Mouse (Mus musculus): ENCODE results near the gene Faap100. TPM values are rescaled to one million over a fixed set of nuclear protein-coding genes. Genes with fewer than 3 reads are reported as not detected.
A peak's percentile ranks its signal among the peaks of the same experiment; 100 is the strongest.
"Not testable (repeated sequence)": the region's sequence is repeated elsewhere in the genome, so short reads cannot be mapped to it uniquely, and the experiment has no call there.

Gene Faap100
- polyA plus RNA-seq, 1 experiment from 2014 or later, result 44.6 TPM

DNA sequence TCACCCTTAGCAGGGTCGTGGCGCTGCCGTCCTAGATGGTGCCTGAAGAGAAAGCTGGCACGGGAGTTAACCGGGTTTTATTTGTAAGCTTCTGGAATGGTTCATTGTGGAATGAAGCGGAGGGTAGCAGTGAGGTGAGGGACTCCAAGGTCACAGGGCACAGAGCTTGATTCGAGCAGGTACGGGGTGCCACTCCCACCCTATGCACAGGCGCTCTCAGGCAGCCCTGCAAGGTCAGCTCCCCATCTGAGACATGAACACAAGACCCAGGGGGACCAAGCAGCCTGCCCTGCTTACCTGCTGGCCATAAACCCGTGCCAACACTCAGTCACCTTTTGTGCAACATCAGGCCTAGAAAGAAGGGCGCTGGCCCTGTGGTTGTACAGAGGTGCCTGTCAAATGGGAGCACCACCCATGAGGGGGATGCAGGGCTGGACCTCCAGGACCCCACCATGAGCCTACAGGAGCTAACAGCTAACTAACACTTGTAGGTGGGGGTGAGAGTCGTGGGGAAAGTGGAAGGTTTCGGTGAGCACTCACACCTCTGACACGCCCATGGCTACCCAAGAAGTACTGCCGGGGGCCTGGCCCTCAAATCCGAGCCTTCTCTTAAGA, 29.1 kb downstream of the Faap100 start:
- peak overlapping the region; percentile 92 for H3K4me2 ChIP-seq (replicated peaks)
- no peaks in the 10 kb centered on the region for H3K9me3 ChIP-seq
- peak overlapping the region; percentile 100 for H3K9ac ChIP-seq
- under 1% methylated on average over 16 of the region's 16 CpGs for WGBS
- H3K4me3 ChIP-seq, result peak overlapping the region; percentile 100
- ATAC-seq (ENCODE audit: insufficient number of reproducible peaks, insufficient read depth, low FRiP score, low TSS enrichment), result 0 out of 2 replicates have a peak, but pooled peaks have one; percentile 3
- H3K4me1 ChIP-seq, result peaks cover 34% of the 10 kb centered on the region
- H3K27me3 ChIP-seq, result no peaks in the 10 kb centered on the region
- H3K27ac ChIP-seq, result peak overlapping the region; percentile 100
- H3K36me3 ChIP-seq, result peaks cover 16% of the 10 kb centered on the region

DNA sequence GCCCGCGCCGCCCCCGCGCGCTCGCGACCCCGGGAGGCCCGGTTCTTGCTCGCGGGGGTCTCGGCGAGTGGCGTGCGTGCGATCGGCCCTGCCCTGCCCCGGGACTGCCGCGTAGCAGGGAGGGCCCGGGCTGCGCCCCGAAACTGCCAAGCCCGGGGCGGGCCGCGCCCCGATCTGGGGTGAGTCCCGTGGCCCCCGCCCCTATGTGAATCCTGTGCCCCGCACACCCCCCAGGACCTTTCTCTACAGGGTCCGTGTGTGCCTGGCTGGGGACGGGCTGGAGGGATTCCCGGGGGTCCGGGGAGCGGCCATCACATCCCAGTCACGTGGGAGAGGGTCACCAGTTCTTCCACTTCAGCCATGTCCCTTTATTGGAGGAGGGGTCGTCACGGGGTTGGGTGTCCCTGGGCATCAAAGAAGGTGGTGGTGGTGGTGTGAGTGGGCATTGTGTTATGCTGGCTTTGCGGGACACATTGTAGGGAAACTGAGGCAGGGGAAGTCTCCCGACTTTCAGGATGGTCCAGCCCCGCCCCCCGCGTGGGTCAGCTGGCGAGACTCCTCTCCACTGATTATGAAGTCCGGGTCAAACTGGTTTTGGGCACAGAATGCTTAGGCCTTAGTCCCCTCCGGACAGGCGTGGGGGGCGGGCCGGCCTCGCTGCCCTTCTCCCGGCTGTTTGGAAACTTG, 29.7 kb downstream of the Faap100 start:
- Histone ChIP-seq H3K27ac (peak overlapping the region; percentile 100), H3K27me3 (no peaks in the 10 kb centered on the region), H3K36me3 (peaks cover 16% of the 10 kb centered on the region), H3K4me2 (replicated peaks) (peak overlapping the region; percentile 92), H3K9ac (peak overlapping the region; percentile 100), H3K4me1 (peaks cover 34% of the 10 kb centered on the region), H3K4me3 (peak overlapping the region; percentile 100), H3K9me3 (no peaks in the 10 kb centered on the region)
- 11% methylated on average over 50 of the region's 53 CpGs for WGBS
- ATAC-seq (ENCODE audit: insufficient number of reproducible peaks, insufficient read depth, low FRiP score, low TSS enrichment), result peak; percentile 18; the same call in 1 of the 2 replicates

DNA sequence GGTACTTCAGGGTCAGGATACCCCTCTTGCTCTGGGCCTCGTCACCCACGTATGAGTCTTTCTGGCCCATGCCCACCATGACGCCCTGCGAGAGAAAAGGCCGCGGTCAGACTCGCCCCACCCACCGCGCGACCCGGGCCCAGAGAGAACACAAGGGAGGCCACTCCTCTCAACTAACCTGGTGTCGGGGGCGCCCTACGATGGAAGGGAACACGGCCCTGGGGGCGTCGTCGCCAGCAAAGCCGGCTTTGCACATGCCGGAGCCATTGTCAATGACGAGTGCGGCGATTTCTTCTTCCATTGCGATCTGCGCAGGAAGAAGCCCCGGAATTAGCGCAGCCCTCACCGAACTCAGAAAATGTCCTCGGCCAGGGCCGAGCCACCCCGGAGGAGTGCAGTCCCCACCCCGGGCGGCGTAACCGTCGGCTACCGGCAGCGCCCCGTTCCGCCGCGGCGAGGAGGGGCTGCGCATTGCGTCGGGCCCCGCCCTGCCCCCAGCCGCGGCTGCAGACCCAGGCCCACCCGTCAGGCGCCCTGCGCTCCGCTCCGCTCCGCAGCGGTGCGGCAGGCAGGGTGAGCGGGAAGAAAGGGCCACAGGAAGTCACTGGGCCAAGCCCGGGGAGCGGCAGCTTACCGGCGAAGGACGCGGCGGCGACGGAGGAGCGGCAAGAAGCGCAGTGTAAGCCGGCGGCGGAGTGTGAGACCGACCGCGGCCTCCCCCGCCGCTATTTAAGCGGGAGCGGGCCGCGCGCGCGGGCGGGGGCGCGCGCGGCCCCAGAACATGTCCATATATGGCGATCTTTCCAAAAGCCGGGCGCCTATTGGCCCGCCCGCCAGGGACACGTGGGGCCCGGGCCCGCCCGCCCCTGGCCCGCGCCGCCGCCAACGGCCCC, 30.5 kb downstream of the Faap100 start, which contains the start of gene Actg1:
Actg1 (minus strand) TSS at position 752 of the 893 bp plus-strand sequence.
- under 1% methylated on average over 101 of the region's 103 CpGs for WGBS
- Histone ChIP-seq H3K4me3 (peak within 1 kb of the TSS; percentile 100), H3K36me3 (peaks cover 16% of the 10 kb centered on the region), H3K4me1 (peaks cover 29% of the 10 kb centered on the region), H3K27me3 (no peaks in the 10 kb centered on the region), H3K27ac (peak within 1 kb of the TSS; percentile 100), H3K4me2 (replicated peaks) (peak within 1 kb of the TSS; percentile 92), H3K9ac (peak within 1 kb of the TSS; percentile 100), H3K9me3 (no peaks in the 10 kb centered on the region)
- ATAC-seq (ENCODE audit: insufficient number of reproducible peaks, insufficient read depth, low FRiP score, low TSS enrichment), result peak; percentile 70; the same call in 1 of the 2 replicates

DNA sequence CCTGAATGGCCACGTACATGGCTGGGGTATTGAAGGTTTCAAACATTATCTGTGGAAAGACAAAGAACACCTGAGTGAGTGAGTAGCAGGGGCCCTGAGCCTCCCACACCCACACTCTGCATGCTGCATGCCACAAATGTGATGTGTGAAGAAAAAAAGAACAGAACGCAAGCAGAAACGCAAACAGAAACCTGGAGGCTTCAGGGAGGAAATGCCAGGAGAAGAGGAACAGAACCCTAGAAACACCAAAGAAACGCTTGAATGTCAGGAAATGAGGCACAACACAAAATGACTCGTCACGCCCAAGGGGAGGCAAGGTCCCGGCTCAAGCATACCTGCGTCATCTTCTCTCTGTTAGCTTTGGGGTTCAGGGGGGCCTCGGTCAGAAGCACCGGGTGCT, 31.3 kb downstream of the Faap100 start:
- Histone ChIP-seq H3K4me3 (peak overlapping the region; percentile 100), H3K27me3 (no peaks in the 10 kb centered on the region), H3K36me3 (peaks cover 16% of the 10 kb centered on the region), H3K4me1 (peaks cover 24% of the 10 kb centered on the region), H3K4me2 (replicated peaks) (peak overlapping the region; percentile 81), H3K27ac (peak overlapping the region; percentile 100), H3K9ac (peak overlapping the region; percentile 100), H3K9me3 (no peaks in the 10 kb centered on the region)
- 6% methylated on average over 10 of the region's 10 CpGs for WGBS
- ATAC-seq (ENCODE audit: insufficient number of reproducible peaks, insufficient read depth, low FRiP score, low TSS enrichment), result no peak

DNA sequence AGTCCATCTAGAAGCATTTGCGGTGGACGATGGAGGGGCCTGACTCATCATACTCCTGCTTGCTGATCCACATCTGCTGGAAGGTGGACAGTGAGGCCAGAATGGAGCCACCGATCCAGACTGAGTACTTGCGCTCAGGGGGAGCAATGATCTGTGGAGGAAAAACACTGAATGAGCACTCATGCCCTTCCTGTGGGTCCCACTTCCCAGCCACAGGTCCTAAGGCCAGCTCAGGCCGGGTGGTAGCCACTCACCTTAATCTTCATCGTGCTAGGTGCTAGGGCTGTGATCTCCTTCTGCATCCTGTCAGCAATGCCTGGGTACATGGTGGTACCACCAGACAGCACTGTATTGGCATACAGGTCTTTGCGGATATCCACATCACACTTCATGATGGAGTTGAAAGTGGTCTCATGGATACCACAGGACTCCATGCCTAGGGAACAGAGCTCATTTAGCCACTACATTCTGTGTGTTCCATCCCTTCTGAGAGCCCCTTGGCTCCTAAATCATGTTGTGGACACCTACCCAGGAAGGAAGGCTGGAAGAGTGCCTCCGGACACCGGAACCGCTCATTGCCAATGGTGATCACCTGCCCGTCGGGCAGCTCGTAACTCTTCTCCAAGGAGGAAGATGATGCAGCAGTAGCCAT, 32.1 kb downstream of the Faap100 start:
- peaks cover 16% of the 10 kb centered on the region for H3K36me3 ChIP-seq
- H3K4me2 ChIP-seq (replicated peaks), result peak overlapping the region; percentile 78
- 63% methylated on average over 11 of the region's 13 CpGs for WGBS
- H3K4me1 ChIP-seq, result peaks cover 19% of the 10 kb centered on the region
- peak overlapping the region; percentile 68 for H3K9ac ChIP-seq
- not testable (repeated sequence) for H3K27me3 ChIP-seq; H3K9me3 ChIP-seq; ATAC-seq (ENCODE audit: insufficient number of reproducible peaks, insufficient read depth, low FRiP score, low TSS enrichment)
- H3K27ac ChIP-seq, result 0 out of 2 replicates have a peak overlapping the region, but pooled peaks have one; percentile 12
- peak overlapping the region; percentile 49 for H3K4me3 ChIP-seq

DNA sequence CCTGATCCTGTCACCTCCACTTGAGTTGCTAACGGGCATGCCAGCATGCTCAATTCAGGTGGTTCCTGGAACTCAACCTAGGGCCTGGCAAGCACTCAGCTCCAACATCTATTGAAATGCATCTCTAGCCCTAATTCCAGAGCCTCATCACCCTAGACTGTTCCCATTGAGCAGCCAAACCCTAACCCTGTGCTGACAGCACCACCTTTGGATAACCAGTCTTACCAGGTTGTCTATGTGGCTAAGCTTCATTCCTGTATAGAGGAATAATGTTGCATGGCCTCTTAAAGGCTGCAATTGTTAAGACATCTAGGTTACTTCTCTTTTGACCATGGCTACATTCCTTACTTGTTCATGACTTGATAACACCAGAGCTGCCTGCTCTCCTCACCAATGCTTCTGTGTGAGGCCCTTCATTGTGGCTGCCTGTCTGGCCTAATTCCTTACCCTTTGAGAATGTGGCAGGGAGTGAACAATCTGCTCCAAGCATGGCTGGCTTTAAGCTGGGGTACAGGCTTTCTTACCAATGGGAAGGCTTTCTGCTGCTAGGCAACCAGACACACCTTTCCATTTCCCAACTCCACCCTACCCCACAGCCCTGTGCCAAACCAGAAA, 33.4 kb downstream of the Faap100 start:
- H3K27ac ChIP-seq, result 0 out of 2 replicates have a peak overlapping the region, but pooled peaks have one; percentile 9
- peak overlapping the region; percentile 45 for H3K4me2 ChIP-seq (replicated peaks)
- peak overlapping the region; percentile 23 for H3K4me3 ChIP-seq
- no peaks in the 10 kb centered on the region for H3K9me3 ChIP-seq
- H3K9ac ChIP-seq, result 0 out of 2 replicates have a peak overlapping the region, but pooled peaks have one; percentile 38
- no peaks in the 10 kb centered on the region for H3K27me3 ChIP-seq
- WGBS, result 22% methylated on average over 1 of the region's 1 CpGs
- no peak for ATAC-seq (ENCODE audit: insufficient number of reproducible peaks, insufficient read depth, low FRiP score, low TSS enrichment)
- peaks cover 16% of the 10 kb centered on the region for H3K36me3 ChIP-seq
- H3K4me1 ChIP-seq, result peaks cover 9% of the 10 kb centered on the region

DNA sequence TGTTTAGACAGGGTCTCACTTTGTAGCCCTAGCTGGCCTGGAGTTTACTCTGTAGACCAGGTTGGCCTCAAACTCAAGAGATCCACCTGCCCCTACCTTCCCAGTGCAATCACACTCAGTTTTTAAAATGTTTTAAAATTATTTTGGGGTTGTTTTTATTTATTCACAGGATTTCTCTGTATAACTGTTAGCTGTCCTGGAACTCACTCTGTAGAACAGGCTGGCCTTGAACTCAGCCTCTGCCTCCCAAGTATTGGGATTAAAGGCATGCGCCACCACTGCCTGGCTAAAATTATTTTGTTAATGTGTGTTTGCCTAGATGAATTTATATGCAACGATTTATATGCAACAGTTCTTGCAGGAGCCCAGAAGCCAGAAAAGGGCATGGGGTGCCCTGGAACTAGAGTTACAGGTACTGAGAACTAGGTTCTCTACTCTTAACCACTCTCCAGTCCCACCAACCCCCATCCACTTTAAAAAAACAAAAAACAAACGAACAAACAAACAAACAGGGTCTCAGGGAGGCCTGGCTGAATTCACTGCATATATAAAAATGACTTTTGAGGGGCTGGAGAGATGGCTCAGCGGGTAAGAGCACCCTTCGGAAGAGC, 34.1 kb downstream of the Faap100 start:
- no peaks in the 10 kb centered on the region for H3K27me3 ChIP-seq
- H3K4me3 ChIP-seq, result no peak overlapping the region
- no peak for ATAC-seq (ENCODE audit: insufficient number of reproducible peaks, insufficient read depth, low FRiP score, low TSS enrichment)
- H3K9me3 ChIP-seq, result no peaks in the 10 kb centered on the region
- no peak overlapping the region; the same call in 1 of the 2 replicates for H3K4me2 ChIP-seq (replicated peaks)
- peaks cover 16% of the 10 kb centered on the region for H3K36me3 ChIP-seq
- H3K4me1 ChIP-seq, result peaks cover 7% of the 10 kb centered on the region
- H3K27ac ChIP-seq, result 0 out of 2 replicates have a peak overlapping the region, but pooled peaks have one; percentile 54
- WGBS, result 49% methylated on average over 5 of the region's 5 CpGs
- no peak overlapping the region for H3K9ac ChIP-seq

DNA sequence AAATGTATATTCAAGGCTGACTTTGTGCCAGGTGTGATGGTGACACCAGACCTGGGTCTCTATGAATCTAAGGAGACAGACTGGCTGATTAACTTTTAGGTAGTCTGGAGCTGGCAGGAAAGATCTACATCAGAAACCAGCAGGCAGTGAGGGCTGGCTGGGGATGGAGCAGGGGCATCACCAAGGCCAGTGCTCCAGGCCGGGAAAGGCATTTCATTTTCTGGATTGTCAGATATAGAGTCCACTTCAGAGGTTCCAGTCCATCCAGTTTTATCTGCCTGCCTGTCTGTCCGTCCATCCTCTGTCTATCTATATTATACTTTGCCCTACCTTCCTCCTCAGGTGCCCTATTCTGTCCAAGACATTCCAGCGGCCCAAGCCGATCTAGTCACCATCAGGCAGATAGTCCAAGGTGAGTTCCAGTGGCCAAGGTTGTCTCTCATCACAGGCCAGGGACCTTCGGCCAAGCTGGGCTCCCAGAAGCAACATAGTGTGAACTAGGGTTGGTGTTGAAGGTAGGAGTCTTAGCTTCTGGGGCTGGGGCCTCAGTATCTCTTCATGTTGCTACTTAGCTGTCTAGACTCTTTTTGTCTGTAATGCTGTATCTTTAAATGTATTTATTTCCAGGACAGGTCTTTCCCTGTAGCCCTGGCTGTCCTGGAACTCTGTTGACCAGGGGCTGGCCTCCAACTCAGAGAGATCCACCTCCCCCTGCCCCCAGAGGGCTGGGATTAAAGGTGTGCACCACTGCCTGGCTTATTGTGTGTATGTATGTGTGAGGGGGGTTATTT, 34.9 kb downstream of the Faap100 start:
- Histone ChIP-seq H3K27ac (peak overlapping the region; percentile 54; the same call in 1 of the 2 replicates), H3K36me3 (peaks cover 16% of the 10 kb centered on the region), H3K4me1 (peaks cover 6% of the 10 kb centered on the region), H3K9ac (no peak overlapping the region), H3K27me3 (no peaks in the 10 kb centered on the region), H3K4me2 (replicated peaks) (no peak overlapping the region), H3K4me3 (no peak overlapping the region), H3K9me3 (no peaks in the 10 kb centered on the region)
- 71% methylated on average over 5 of the region's 5 CpGs for WGBS
- ATAC-seq (ENCODE audit: insufficient number of reproducible peaks, insufficient read depth, low FRiP score, low TSS enrichment), result no peak

DNA sequence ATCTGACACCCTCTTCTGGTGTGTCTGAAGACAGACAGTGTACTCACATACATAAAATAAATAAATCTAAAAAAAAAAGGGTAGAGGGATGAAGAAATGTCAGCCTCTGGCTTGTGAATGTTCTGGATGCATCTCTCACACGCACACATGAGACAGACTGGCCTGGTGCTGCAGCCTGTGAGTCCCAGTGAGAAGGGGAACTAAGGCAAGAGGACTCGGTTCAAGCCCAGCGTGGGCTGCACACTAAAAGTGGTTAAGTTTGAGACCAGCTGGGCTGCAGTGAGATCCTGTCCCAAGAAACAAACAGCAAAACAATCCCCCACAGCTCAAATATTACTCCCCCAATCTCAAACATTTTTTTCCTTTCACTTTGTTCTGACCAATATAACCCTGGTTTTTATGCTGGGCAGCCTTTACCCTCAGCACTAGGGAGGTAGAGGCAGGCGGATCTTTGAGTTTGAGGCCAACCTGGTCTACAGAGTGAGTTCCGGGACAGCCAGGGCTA, 35.9 kb downstream of the Faap100 start:
- no peak overlapping the region for H3K4me3 ChIP-seq
- no peak overlapping the region for H3K4me2 ChIP-seq (replicated peaks)
- no peak overlapping the region for H3K27ac ChIP-seq
- H3K9ac ChIP-seq, result no peak overlapping the region
- peaks cover 16% of the 10 kb centered on the region for H3K36me3 ChIP-seq
- no peaks in the 10 kb centered on the region for H3K27me3 ChIP-seq
- WGBS, result 88% methylated on average over 5 of the region's 5 CpGs
- H3K9me3 ChIP-seq, result no peaks in the 10 kb centered on the region
- no peak for ATAC-seq (ENCODE audit: insufficient number of reproducible peaks, insufficient read depth, low FRiP score, low TSS enrichment)
- peaks cover 6% of the 10 kb centered on the region for H3K4me1 ChIP-seq

DNA sequence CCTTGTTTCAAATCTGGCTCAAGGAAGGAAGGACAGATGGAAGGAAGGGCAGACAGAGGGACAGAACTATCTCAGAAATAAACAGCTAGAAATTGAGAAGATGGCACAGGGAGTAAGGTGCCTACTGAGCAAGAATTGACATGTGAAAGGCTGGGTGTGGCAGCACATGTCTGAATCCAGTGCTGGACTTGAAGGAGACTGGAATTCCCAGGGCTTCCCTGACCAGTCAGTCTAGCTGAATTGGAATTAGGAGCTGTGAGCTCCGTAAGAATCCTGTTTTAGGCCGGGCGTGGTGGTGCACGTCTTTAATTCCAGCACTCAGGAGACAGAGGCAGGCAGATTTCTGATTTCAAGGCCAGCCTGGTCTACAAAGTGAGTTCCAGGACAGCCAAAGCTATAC, 36.9 kb downstream of the Faap100 start:
- no peak for ATAC-seq (ENCODE audit: insufficient number of reproducible peaks, insufficient read depth, low FRiP score, low TSS enrichment)
- WGBS, result 94% methylated on average over 4 of the region's 4 CpGs
- Histone ChIP-seq H3K36me3 (peaks cover 11% of the 10 kb centered on the region), H3K27me3 (no peaks in the 10 kb centered on the region), H3K9me3 (no peaks in the 10 kb centered on the region), H3K9ac (no peak overlapping the region), H3K4me3 (no peak overlapping the region), H3K4me1 (peaks cover 6% of the 10 kb centered on the region), H3K4me2 (replicated peaks) (no peak overlapping the region), H3K27ac (no peak overlapping the region)
